Mouse (Mus musculus) C2C12 (cell line): ENCODE measurements at regions not wholly inside any gene's neighbourhood (a gene's known extent, or its start where the extent isn't known, plus 50 kb on each side); places are given as distances from the start of the nearest gene placed in this dataset.

ENCODE experiments used
- H3K27me3 ChIP-seq: one replicate; pipeline ENCODE4 v1.6.1; 2011; ENCODE audit not compliant: control insufficient read depth, insufficient read depth, insufficient read length
- H3K36me3 ChIP-seq: one replicate; pipeline ENCODE4 v1.6.1; 2011; ENCODE audit not compliant: control insufficient read depth, insufficient read depth
- H3K4me3 ChIP-seq: one replicate; pipeline ENCODE4 v1.5.1; 2011; ENCODE audit warnings: mild to moderate bottlenecking, control low read depth; ENCODE audit not compliant: poor library complexity, insufficient read depth, severe bottlenecking
- H3K79me2 ChIP-seq: one replicate; pipeline ENCODE4 v1.6.1; 2011; ENCODE audit not compliant: control insufficient read depth, insufficient read depth
- H3K79me3 ChIP-seq: one replicate; pipeline ENCODE4 v1.6.1; 2011; ENCODE audit warnings: low read depth, control low read depth
- H3ac ChIP-seq: one replicate; pipeline ENCODE3; 2011; ENCODE audit warnings: low read depth; ENCODE audit not compliant: control insufficient read depth, insufficient read length
- CEBPB ChIP-seq: IDR thresholded peaks from one replicate; pipeline ENCODE4 v1.6.1; 2011; ENCODE audit warnings: low read depth, mild to moderate bottlenecking, control low read depth, moderate library complexity
- CTCF ChIP-seq: IDR thresholded peaks from one replicate; pipeline ENCODE4 v1.5.1; 2011; ENCODE audit not compliant: control insufficient read depth, insufficient read depth, insufficient read length
- FOSL1 ChIP-seq: IDR thresholded peaks from one replicate; pipeline ENCODE4 v1.8.0; 2011; ENCODE audit warnings: mild to moderate bottlenecking, low read length; ENCODE audit not compliant: poor library complexity, insufficient read depth, severe bottlenecking
- MAX ChIP-seq: IDR thresholded peaks from one replicate; pipeline ENCODE4 v1.6.1; 2011; ENCODE audit warnings: mild to moderate bottlenecking, control low read depth
- MYOD1 ChIP-seq: IDR thresholded peaks from one replicate; pipeline ENCODE4 v1.6.1; 2011; ENCODE audit warnings: low read depth; ENCODE audit not compliant: control insufficient read depth, insufficient read length
- MYOG ChIP-seq: IDR thresholded peaks from one replicate; pipeline ENCODE4 v1.6.1; 2011; ENCODE audit not compliant: control insufficient read depth, insufficient read length; ENCODE audit errors: extremely low read depth
- USF1 ChIP-seq: IDR thresholded peaks from one replicate; pipeline ENCODE4 v1.6.1; 2011; ENCODE audit warnings: low read depth, mild to moderate bottlenecking, control low read depth, moderate library complexity

GRCm38 (mm10) chr7:70213970-70214520 lies 152.5 kb downstream of the Nr2f2 start:
- no peaks in the 10 kb centered on the region for H3K79me2 ChIP-seq
- no peaks in the 10 kb centered on the region for H3K79me3 ChIP-seq
- H3ac ChIP-seq, result no peak overlapping the region
- H3K27me3 ChIP-seq, result no peaks in the 10 kb centered on the region
- no peak overlapping the region for H3K4me3 ChIP-seq
- H3K36me3 ChIP-seq, result no peaks in the 10 kb centered on the region
- TF ChIP-seq MYOD1 (peak; percentile 77), CEBPB (no peak)

GRCm38 (mm10) chr7:70205900-70206299 lies 160.6 kb downstream of the Nr2f2 start:
- H3ac ChIP-seq, result no peak overlapping the region
- no peaks in the 10 kb centered on the region for H3K36me3 ChIP-seq
- no peak for TF ChIP-seq CEBPB
- TF ChIP-seq MYOG, result no peak
- TF ChIP-seq MYOD1, result no peak
- TF ChIP-seq CTCF, result no peak
- peak; percentile 74 for TF ChIP-seq MAX
- no peak for TF ChIP-seq FOSL1
- H3K27me3 ChIP-seq, result no peaks in the 10 kb centered on the region
- no peaks in the 10 kb centered on the region for H3K79me3 ChIP-seq
- no peak overlapping the region for H3K4me3 ChIP-seq
- H3K79me2 ChIP-seq, result no peaks in the 10 kb centered on the region

- no peak overlapping the region for H3K4me3 ChIP-seq
- no peaks in the 10 kb centered on the region for H3K79me3 ChIP-seq
- H3K79me2 ChIP-seq, result no peaks in the 10 kb centered on the region
- H3ac ChIP-seq, result no peak overlapping the region
- no peaks in the 10 kb centered on the region for H3K27me3 ChIP-seq
- no peaks in the 10 kb centered on the region for H3K36me3 ChIP-seq
- TF ChIP-seq MYOD1 (no peak), CTCF (no peak), FOSL1 (no peak), MYOG (no peak), MAX (no peak), CEBPB (no peak), USF1 (no peak)
Observed at GRCm38 (mm10) chr7:70200188-70200587, 166.3 kb downstream of the Nr2f2 start.

GRCm38 (mm10) chr7:70178956-70179355 lies 187.6 kb downstream of the Nr2f2 start:
- no peaks in the 10 kb centered on the region for H3K79me3 ChIP-seq
- no peaks in the 10 kb centered on the region for H3K36me3 ChIP-seq
- H3ac ChIP-seq, result no peak overlapping the region
- H3K79me2 ChIP-seq, result no peaks in the 10 kb centered on the region
- no peaks in the 10 kb centered on the region for H3K27me3 ChIP-seq
- TF ChIP-seq CEBPB (no peak), MAX (no peak)
- H3K4me3 ChIP-seq, result no peak overlapping the region

- TF ChIP-seq FOSL1, result no peak
- no peak for TF ChIP-seq USF1
- TF ChIP-seq CEBPB, result no peak
- no peak for TF ChIP-seq CTCF
- TF ChIP-seq MYOG, result no peak
- no peak for TF ChIP-seq MYOD1
- no peak for TF ChIP-seq MAX
- Histone ChIP-seq H3K79me3 (no peaks in the 10 kb centered on the region), H3K27me3 (no peaks in the 10 kb centered on the region), H3ac (no peak overlapping the region), H3K79me2 (no peaks in the 10 kb centered on the region), H3K36me3 (no peaks in the 10 kb centered on the region), H3K4me3 (no peak overlapping the region)
Observed at GRCm38 (mm10) chr7:70178006-70178405, 188.5 kb downstream of the Nr2f2 start.

GRCm38 (mm10) chr7:70176686-70177259 lies 189.8 kb downstream of the Nr2f2 start:
- Histone ChIP-seq H3K4me3 (no peak overlapping the region), H3ac (no peak overlapping the region), H3K79me3 (no peaks in the 10 kb centered on the region), H3K79me2 (no peaks in the 10 kb centered on the region), H3K27me3 (no peaks in the 10 kb centered on the region), H3K36me3 (no peaks in the 10 kb centered on the region)
- no peak for TF ChIP-seq MYOD1
